Mouse (Mus musculus) G1E (cell line): ENCODE results near the gene Nr2e1.

Source experiments
- CTCF ChIP-seq: IDR thresholded peaks from 2 replicates; pipeline ENCODE4 v1.5.1; 2012; ENCODE audit warnings: low read depth, low read length, inconsistent platforms, mixed read lengths
- GATA1 ChIP-seq: IDR thresholded peaks from 2 replicates; pipeline ENCODE4 v1.6.1; 2012; ENCODE audit warnings: borderline replicate concordance, low read length, inconsistent platforms, mixed read lengths
- GATA2 ChIP-seq: IDR thresholded peaks from 2 replicates; pipeline ENCODE4 v1.6.1; 2012; ENCODE audit warnings: low read depth, low read length, inconsistent platforms, borderline replicate concordance

GRCm38 (mm10) chr10:42559581-42560200, 23.7 kb downstream of the Nr2e1 start:
- TF ChIP-seq GATA2, result no peak
- TF ChIP-seq CTCF, result no peak
- TF ChIP-seq GATA1, result no peak
